8 mouse cellular contexts compared by ENCODE assay signal in genomic region chr5:124426475-124427071, GRCm38 (mm10). TPM values are rescaled to one million over a fixed set of nuclear protein-coding genes. Genes with fewer than 3 reads are reported as not detected.
A peak's percentile ranks its signal among the peaks of the same experiment; 100 is the strongest.
DNase-seq lines count a peak whose midpoint lies in the region; ATAC-seq and TF ChIP-seq lines count a peak whose summit lies in the region.

No protein-coding gene starts in this region.

- H3K9ac ChIP-seq in lung, embryonic 14.5 days = peak overlapping the region; percentile 87; the same call in 1 of the 2 replicates
- H3K9ac ChIP-seq in intestine, embryonic 15.5 days = peak overlapping the region; percentile 3; the same call in 1 of the 2 replicates
- no peak overlapping the region for H3K9ac ChIP-seq in neural tube, embryonic 14.5 days (replicated peaks; ENCODE audit: low read depth, low read length)

- no peak for ATAC-seq in lung, embryonic 14.5 days (ENCODE audit: insufficient read depth)
- ATAC-seq in intestine, embryonic 15.5 days = no peak
- 0 out of 2 replicates have a peak, but pooled peaks have one; percentile 18 for ATAC-seq in neural tube, embryonic 14.5 days (ENCODE audit: low read depth)
- ATAC-seq in megakaryocyte-erythroid progenitor cell, adult 5-6 weeks (replicated peaks; ENCODE audit: low FRiP score, low TSS enrichment, poor library complexity, severe bottlenecking) = no peak

- H3K4me3 ChIP-seq in lung, embryonic 14.5 days (ENCODE audit: low read depth, low read length) = peak overlapping the region; percentile 99
- peak overlapping the region; percentile 23; the same call in 1 of the 2 replicates for H3K4me3 ChIP-seq in embryonic fibroblast, embryonic 13.5 days (ENCODE audit: insufficient read depth, low read length)
- H3K4me3 ChIP-seq in intestine, embryonic 15.5 days (replicated peaks) = peak overlapping the region; percentile 78; the same call in 1 of the 2 replicates
- peak overlapping the region; percentile 95 for H3K4me3 ChIP-seq in neural tube, embryonic 14.5 days (ENCODE audit: low read depth, low read length)

- H3K9me3 ChIP-seq in lung, embryonic 14.5 days (ENCODE audit: low read depth, low read length) = no peaks in the 10 kb centered on the region
- H3K9me3 ChIP-seq in intestine, embryonic 15.5 days = no peaks in the 10 kb centered on the region
- no peaks in the 10 kb centered on the region for H3K9me3 ChIP-seq in neural tube, embryonic 14.5 days (ENCODE audit: control insufficient read depth, low read length)

- no peaks in the 10 kb centered on the region for H3K27me3 ChIP-seq in lung, embryonic 14.5 days (ENCODE audit: insufficient read depth, low read length)
- H3K27me3 ChIP-seq in intestine, embryonic 15.5 days (replicated peaks) = no peaks in the 10 kb centered on the region
- no peaks in the 10 kb centered on the region for H3K27me3 ChIP-seq in neural tube, embryonic 14.5 days (ENCODE audit: control insufficient read depth, insufficient read depth, low read length)

- TF ChIP-seq CTCF in lung, embryonic 14.5 days (IDR thresholded peaks at IDR 0.05; ENCODE audit: low read depth) = no peak
- TF ChIP-seq CTCF in embryonic fibroblast, embryonic 13.5 days (IDR thresholded peaks at IDR 0.05; ENCODE audit: borderline replicate concordance, insufficient read depth, low read length) = no peak

- no peaks in the 10 kb centered on the region for H3K4me1 ChIP-seq in lung, embryonic 14.5 days (ENCODE audit: insufficient read depth)
- no peaks in the 10 kb centered on the region for H3K4me1 ChIP-seq in embryonic fibroblast, embryonic 13.5 days (ENCODE audit: control insufficient read depth, insufficient read depth, low read length)
- peaks cover 5% of the 10 kb centered on the region; the same call in 1 of the 2 replicates for H3K4me1 ChIP-seq in intestine, embryonic 15.5 days (replicated peaks)
- peaks cover 14% of the 10 kb centered on the region for H3K4me1 ChIP-seq in neural tube, embryonic 14.5 days (ENCODE audit: control insufficient read depth, insufficient read depth, low read length)

- peak overlapping the region; percentile 84; the same call in 1 of the 2 replicates for H3K27ac ChIP-seq in lung, embryonic 14.5 days (ENCODE audit: low read depth)
- H3K27ac ChIP-seq in embryonic fibroblast, embryonic 13.5 days (ENCODE audit: insufficient read depth, low read length) = no peak overlapping the region
- H3K27ac ChIP-seq in intestine, embryonic 15.5 days = peak overlapping the region; percentile 88; the same call in 1 of the 2 replicates
- H3K27ac ChIP-seq in neural tube, embryonic 14.5 days (ENCODE audit: low read depth, low read length) = no peak overlapping the region; the same call in 1 of the 2 replicates

- DNase-seq in lung, embryonic 14.5 days = no peak
- no peak for DNase-seq in lung, postnatal 4 days
- no peak for DNase-seq in embryo, embryonic 10 days (ENCODE audit: low spot score)
- DNase-seq in layer of hippocampus, postnatal 14 days (ENCODE audit: low spot score in 2 of 2) = no peak

- TF ChIP-seq POLR2A in embryonic fibroblast, embryonic 13.5 days (IDR thresholded peaks at IDR 0.05; ENCODE audit: low read depth, low read length) = no peak

- H3K4me2 ChIP-seq in lung, embryonic 14.5 days = peak overlapping the region; percentile 58
- H3K4me2 ChIP-seq in intestine, embryonic 15.5 days (replicated peaks) = peak overlapping the region; percentile 54
- peak overlapping the region; percentile 38 for H3K4me2 ChIP-seq in neural tube, embryonic 14.5 days (ENCODE audit: low read depth, low read length)

- peaks cover 6% of the 10 kb centered on the region; the same call in 1 of the 2 replicates for H3K36me3 ChIP-seq in lung, embryonic 14.5 days (ENCODE audit: insufficient read depth)
- H3K36me3 ChIP-seq in intestine, embryonic 15.5 days = no peaks in the 10 kb centered on the region
- H3K36me3 ChIP-seq in neural tube, embryonic 14.5 days (ENCODE audit: control insufficient read depth, insufficient read depth, low read length) = no peaks in the 10 kb centered on the region

- WGBS in lung, embryonic 14.5 days = 81% methylated on average over 10 of the region's 10 CpGs
- 76% methylated on average over 10 of the region's 10 CpGs for WGBS in intestine, embryonic 15.5 days
- 92% methylated on average over 10 of the region's 10 CpGs for WGBS in neural tube, embryonic 14.5 days

RNA-seq across cellular contexts. Expression of gene Sbno1, which starts 0.8 kb away (rescaled TPM):
- polyA plus RNA-seq in lung, embryonic 14.5 days (2014; fragmentation: Nextera tagmentation; extraction: Ambion mirVana) = 85.6 and 88.6 TPM in 2 replicates
- 77.5 and 90.2 TPM in 2 replicates for polyA plus RNA-seq in embryonic fibroblast, embryonic 13.5 days (2011; ENCODE audit: insufficient read length, low read depth, missing spikeins)
- 78.6 and 90.3 TPM in 2 replicates for polyA plus RNA-seq in intestine, embryonic 15.5 days (2015; fragmentation: Nextera tagmentation; extraction: Ambion mirVana)
- polyA plus RNA-seq in neural tube, embryonic 14.5 days (2014; fragmentation: Nextera tagmentation; extraction: Ambion mirVana) = 101 and 102 TPM in 2 replicates
- total RNA-seq in megakaryocyte-erythroid progenitor cell, adult 5-6 weeks (2014; fragmentation: Nextera tagmentation) = 131 and 149 TPM in 2 replicates
- total RNA-seq in megakaryocyte-erythroid progenitor cell, adult 5-6 weeks (2017) = 255 and 297 TPM in 2 replicates
- 100 to 1,000 TPM; 133 to 135 TPM for total RNA-seq in layer of hippocampus, postnatal 14 days (2021)

RNA-seq across cellular contexts. Expression of gene Kmt5a, which starts 13.2 kb away (rescaled TPM):
- polyA plus RNA-seq in lung, embryonic 14.5 days (2014; fragmentation: Nextera tagmentation; extraction: Ambion mirVana) = 87.7 and 97.5 TPM in 2 replicates
- polyA plus RNA-seq in embryonic fibroblast, embryonic 13.5 days (2011; ENCODE audit: insufficient read length, low read depth, missing spikeins) = 89.9 and 94.2 TPM in 2 replicates
- polyA plus RNA-seq in intestine, embryonic 15.5 days (2015; fragmentation: Nextera tagmentation; extraction: Ambion mirVana) = 93.5 and 105 TPM in 2 replicates
- polyA plus RNA-seq in neural tube, embryonic 14.5 days (2014; fragmentation: Nextera tagmentation; extraction: Ambion mirVana) = 15.9 and 21.5 TPM in 2 replicates
- total RNA-seq in megakaryocyte-erythroid progenitor cell, adult 5-6 weeks (2014; fragmentation: Nextera tagmentation) = 177 and 250 TPM in 2 replicates
- total RNA-seq in megakaryocyte-erythroid progenitor cell, adult 5-6 weeks (2017) = 187 and 201 TPM in 2 replicates
- total RNA-seq in layer of hippocampus, postnatal 14 days (2021) = 10 to 100 TPM; 48.1 to 60.6 TPM

RNA-seq across cellular contexts. Expression of gene Rilpl2, which starts 51.6 kb away (rescaled TPM):
- 28.7 and 29.2 TPM in 2 replicates for polyA plus RNA-seq in lung, embryonic 14.5 days (2014; fragmentation: Nextera tagmentation; extraction: Ambion mirVana)
- polyA plus RNA-seq in embryonic fibroblast, embryonic 13.5 days (2011; ENCODE audit: insufficient read length, low read depth, missing spikeins) = 12.2 and 13.8 TPM in 2 replicates
- 44.0 and 46.2 TPM in 2 replicates for polyA plus RNA-seq in intestine, embryonic 15.5 days (2015; fragmentation: Nextera tagmentation; extraction: Ambion mirVana)
- polyA plus RNA-seq in neural tube, embryonic 14.5 days (2014; fragmentation: Nextera tagmentation; extraction: Ambion mirVana) = 22.9 and 28.7 TPM in 2 replicates
- total RNA-seq in megakaryocyte-erythroid progenitor cell, adult 5-6 weeks (2014; fragmentation: Nextera tagmentation) = 16.1 and 18.0 TPM in 2 replicates
- total RNA-seq in megakaryocyte-erythroid progenitor cell, adult 5-6 weeks (2017) = 13.8 and 19.0 TPM in 2 replicates
- 10 to 100 TPM; 23.1 to 24.1 TPM for total RNA-seq in layer of hippocampus, postnatal 14 days (2021)

RNA-seq across cellular contexts. Expression of gene Snrnp35, which starts 56.4 kb away (rescaled TPM):
- 10.7 and 10.8 TPM in 2 replicates for polyA plus RNA-seq in lung, embryonic 14.5 days (2014; fragmentation: Nextera tagmentation; extraction: Ambion mirVana)
- 11.1 and 12.1 TPM in 2 replicates for polyA plus RNA-seq in embryonic fibroblast, embryonic 13.5 days (2011; ENCODE audit: insufficient read length, low read depth, missing spikeins)
- 21.4 and 23.6 TPM in 2 replicates for polyA plus RNA-seq in intestine, embryonic 15.5 days (2015; fragmentation: Nextera tagmentation; extraction: Ambion mirVana)
- 8.9 and 12.0 TPM in 2 replicates for polyA plus RNA-seq in neural tube, embryonic 14.5 days (2014; fragmentation: Nextera tagmentation; extraction: Ambion mirVana)
- 6.1 and 9.4 TPM in 2 replicates for total RNA-seq in megakaryocyte-erythroid progenitor cell, adult 5-6 weeks (2014; fragmentation: Nextera tagmentation)
- total RNA-seq in megakaryocyte-erythroid progenitor cell, adult 5-6 weeks (2017) = 3.2 and 11.1 TPM in 2 replicates
- 10 to 100 TPM; 19.7 to 22.3 TPM for total RNA-seq in layer of hippocampus, postnatal 14 days (2021)

Comparison
In these comparisons a context has a peak if more than half of its experiments do, and no peak if none do; other contexts are left out.
1. H3K27ac ChIP-seq: peak in lung, embryonic 14.5 days (single experiment) and intestine, embryonic 15.5 days (single experiment); none in embryonic fibroblast, embryonic 13.5 days (single experiment) and neural tube, embryonic 14.5 days (single experiment).
2. H3K4me3 ChIP-seq: peak in every context shown above with its lines; median percentile 99 in lung, embryonic 14.5 days; 95 in neural tube, embryonic 14.5 days; 78 in intestine, embryonic 15.5 days; 23 in embryonic fibroblast, embryonic 13.5 days.
3. Peak in every context shown above with its lines, with median percentiles within 50 percentile points of each other: H3K4me2 ChIP-seq.